In the genomic region with DNA sequence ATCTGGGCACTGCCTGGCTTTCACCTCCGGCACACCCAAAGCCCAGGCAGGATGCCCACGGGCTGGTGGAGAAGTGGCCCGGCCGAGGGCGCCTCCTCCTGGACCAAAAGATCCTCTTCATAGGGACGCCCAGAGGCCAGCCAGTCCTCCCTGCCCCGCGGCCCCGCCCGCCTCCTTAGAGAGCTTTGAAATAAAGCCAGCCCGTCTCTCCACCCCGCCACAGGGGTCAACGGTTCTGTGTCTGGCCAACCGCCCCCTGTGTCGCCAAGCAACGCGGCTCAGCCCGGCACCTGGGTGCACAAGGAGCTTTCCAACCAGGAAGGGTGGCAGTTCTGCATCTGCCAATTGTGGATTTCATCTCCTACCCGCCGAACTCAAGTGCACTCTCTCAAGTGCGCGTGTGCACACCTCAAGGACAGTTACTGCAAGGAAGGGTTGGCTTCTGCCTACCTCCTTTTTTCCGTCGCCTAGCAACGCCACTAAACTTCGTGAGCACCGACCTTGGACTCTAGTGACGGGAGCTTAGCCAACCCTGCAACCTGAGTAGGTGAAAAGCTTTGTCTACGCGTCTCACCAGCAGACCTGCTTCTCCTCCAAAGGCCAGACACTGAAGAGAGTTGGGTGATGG, we compare ENCODE assay signal across 9 mouse cellular contexts. TPM values are rescaled to one million over a fixed set of nuclear protein-coding genes. Genes with fewer than 3 reads are reported as not detected.
DNase-seq lines count a peak whose midpoint lies in the region; ATAC-seq and TF ChIP-seq lines count a peak whose summit lies in the region.
"Had no signal": no experiment of that assay in that cellular context is flagged by ENCODE, and none has a peak within 500 bp of the region (broad histone marks: within the 10 kb centered on the region; RNA-seq: fewer than 3 reads in every experiment).

A gene (plus strand): TSS at position 56 of the 628 bp plus-strand sequence.

- H3K4me2 ChIP-seq in forebrain, embryonic 14.5 days (ENCODE audit: low read length): peak within 1 kb of the TSS; percentile 73

- no peaks in the 10 kb centered on the region; a peak in 1 of 4 replicates for H3K4me1 ChIP-seq in ES-E14 (ENCODE audit: control insufficient read depth in 2 of 2, insufficient read depth in 2 of 2, low read length in 2 of 2, poor library complexity in 1 of 2)
- peaks cover 8% of the 10 kb centered on the region; the same call in 1 of the 2 replicates for H3K4me1 ChIP-seq in forebrain, embryonic 14.5 days (ENCODE audit: control insufficient read depth, insufficient read depth, low read length)

- H3K9ac ChIP-seq in ES-E14 (ENCODE audit: insufficient read depth, low read depth, low read length, poor library complexity, severe bottlenecking): no peak within 1 kb of the TSS
- H3K9ac ChIP-seq in forebrain, embryonic 14.5 days (ENCODE audit: low read length): peak within 1 kb of the TSS; percentile 54

- H3K4me3 ChIP-seq in ES-E14 (ENCODE audit: insufficient read depth in 1 of 2, low read depth in 1 of 2, low read length in 2 of 2, poor library complexity in 1 of 2, severe bottlenecking in 1 of 2): peak within 1 kb of the TSS; percentile 47 to 49; a peak in 3 of 4 replicates
- H3K4me3 ChIP-seq in forebrain, embryonic 14.5 days (ENCODE audit: low read depth, low read length): peak within 1 kb of the TSS; percentile 37
- H3K4me3 ChIP-seq: erythroblast, embryonic 14.5 days had no signal

- in situ Hi-C loops in ES-E14 (cut with MboI; ENCODE audit: low sequenced_read_pairs in 2 of 2, unreplicated experiment in 2 of 2): no loop called here

- H3K27me3 ChIP-seq in forebrain, embryonic 14.5 days (replicated peaks; ENCODE audit: control insufficient read depth, insufficient read depth, low read length): no peaks in the 10 kb centered on the region

- 2% methylated on average over 30 of the region's 30 CpGs for WGBS in forebrain, embryonic 14.5 days

- H3K36me3 ChIP-seq in ES-E14 (ENCODE audit: control insufficient read depth, insufficient read depth, low read length, poor library complexity, severe bottlenecking): peaks cover 1% of the 10 kb centered on the region; the same call in 1 of the 2 replicates
- no peaks in the 10 kb centered on the region for H3K36me3 ChIP-seq in forebrain, embryonic 14.5 days (ENCODE audit: control insufficient read depth, insufficient read depth, low read length)

- peaks cover 15% of the 10 kb centered on the region for H3K9me3 ChIP-seq in ES-E14 (ENCODE audit: control insufficient read depth, insufficient read depth, low read depth, low read length)
- no peaks in the 10 kb centered on the region for H3K9me3 ChIP-seq in forebrain, embryonic 14.5 days (replicated peaks; ENCODE audit: control insufficient read depth, low read length)

- ATAC-seq in cerebellum, adult (ENCODE audit: insufficient number of reproducible peaks, low FRiP score, low TSS enrichment): peak; percentile 78
- peak; percentile 85 for ATAC-seq in forebrain, embryonic 14.5 days
- ATAC-seq in hematopoietic stem cell, adult 5-6 weeks (replicated peaks in 1 of 2; ENCODE audit: insufficient read depth in 1 of 2, low FRiP score in 2 of 2, low TSS enrichment in 1 of 2, low read depth in 1 of 2, poor library complexity in 2 of 2, severe bottlenecking in 2 of 2): peak; percentile 81 to 93

- DNase-seq in ES-E14 (ENCODE audit: low read depth, low spot score): peak; percentile 71
- DNase-seq in forebrain, embryonic 14.5 days (ENCODE audit: low spot score): peak; percentile 63
- peak; percentile 12 to 27 for DNase-seq in layer of hippocampus, postnatal 25 days (ENCODE audit: extremely low spot score in 1 of 2, low spot score in 1 of 2)
- DNase-seq in lung, postnatal 25 days (ENCODE audit: low spot score): peak; percentile 88
- peak; percentile 74 for DNase-seq in retina, embryonic 14.5 days (ENCODE audit: low spot score)
- DNase-seq in thymus, postnatal 4 days: peak; percentile 61

- H3K27ac ChIP-seq in ES-E14 (ENCODE audit: insufficient read depth, low read depth, low read length, poor library complexity, severe bottlenecking): peak within 1 kb of the TSS; percentile 31; the same call in 1 of the 2 replicates
- no peak within 1 kb of the TSS for H3K27ac ChIP-seq in forebrain, embryonic 14.5 days (ENCODE audit: low read depth, low read length)

TF ChIP-seq in ES-E14, 5 proteins besides CTCF, POLR2A, EP300 and RAD21:
- no peak for TF ChIP-seq CHD2 (IDR thresholded peaks at IDR 0.05; ENCODE audit: low read depth, low read length)

RNA-seq across cellular contexts. Expression of the gene that starts here (rescaled TPM):
- not detected in 2 replicates for total RNA-seq in ES-E14 (2012; rRNA removed)
- not detected in 2 replicates for polyA plus RNA-seq in forebrain, embryonic 14.5 days (2014; fragmentation: Nextera tagmentation; extraction: Ambion mirVana)
- not detected in 2 replicates for total RNA-seq in hematopoietic stem cell, adult 5-6 weeks (2017)
- not detected for total RNA-seq in layer of hippocampus, postnatal 25 days (2021)
- polyA plus RNA-seq: erythroblast, embryonic 14.5 days had no signal

Comparison
In these comparisons a context has a peak if more than half of its experiments do, and no peak if none do; other contexts are left out.
1. Peak in DNase-seq, H3K4me3 ChIP-seq and H3K27ac ChIP-seq in ES-E14; RNA of the gene not detected or under 1 TPM.
2. Peak in DNase-seq, ATAC-seq, H3K4me3 ChIP-seq, H3K9ac ChIP-seq and H3K4me2 ChIP-seq in forebrain, embryonic 14.5 days; RNA of the gene not detected or under 1 TPM.
3. Peak in ATAC-seq in hematopoietic stem cell, adult 5-6 weeks; RNA of the gene not detected or under 1 TPM.
4. Peak in DNase-seq in layer of hippocampus, postnatal 25 days; RNA of the gene not detected or under 1 TPM.
5. DNase-seq: peak in every context shown above with its lines; median percentile 88 in lung, postnatal 25 days; 74 in retina, embryonic 14.5 days; 71 in ES-E14; 63 in forebrain, embryonic 14.5 days; 61 in thymus, postnatal 4 days; 20 in layer of hippocampus, postnatal 25 days.